Mouse (Mus musculus): ENCODE data around the gene Cemip2.

Gene Cemip2

GRCm38 (mm10) chr19:21778147-21778917 lies at the start of gene Cemip2:
Cemip2 (plus strand) TSS chr19:21778342.
- peak; percentile 77 for DNase-seq (ENCODE audit: low spot score)

DNA sequence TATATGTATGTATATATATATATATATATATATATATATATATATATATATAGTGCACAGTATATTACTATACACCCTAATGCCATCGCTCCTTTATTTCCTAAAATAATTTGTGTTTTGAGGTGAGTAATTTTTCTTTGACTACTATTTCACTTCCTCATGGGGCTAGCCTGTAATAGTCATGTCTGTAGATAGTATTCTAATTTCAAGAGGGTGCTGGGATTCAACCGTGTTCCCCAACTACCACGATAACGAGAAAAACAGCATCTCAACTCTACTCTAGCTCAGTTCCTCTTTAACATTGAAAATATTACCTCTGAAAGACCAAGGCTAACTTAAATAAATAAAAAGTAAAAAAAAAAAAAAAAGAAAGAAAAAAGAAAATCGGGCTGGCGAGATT lies 49.8 kb upstream of the Cemip2 start:
- no peak for DNase-seq (ENCODE audit: low spot score)

GRCm38 (mm10) chr19:21731887-21732286 lies 46.3 kb upstream of the Cemip2 start:
- no peak for DNase-seq (ENCODE audit: low spot score)

- no peak for DNase-seq (ENCODE audit: low spot score)
These were observed 45.0 kb upstream of the Cemip2 start for GRCm38 (mm10) chr19:21733176-21733575.

GRCm38 (mm10) chr19:21734112-21734511 lies 44.0 kb upstream of the Cemip2 start:
- no peak for DNase-seq (ENCODE audit: low spot score)

- no peak for DNase-seq (ENCODE audit: low spot score)
These were observed 40.7 kb upstream of the Cemip2 start for GRCm38 (mm10) chr19:21737446-21737845.

DNA sequence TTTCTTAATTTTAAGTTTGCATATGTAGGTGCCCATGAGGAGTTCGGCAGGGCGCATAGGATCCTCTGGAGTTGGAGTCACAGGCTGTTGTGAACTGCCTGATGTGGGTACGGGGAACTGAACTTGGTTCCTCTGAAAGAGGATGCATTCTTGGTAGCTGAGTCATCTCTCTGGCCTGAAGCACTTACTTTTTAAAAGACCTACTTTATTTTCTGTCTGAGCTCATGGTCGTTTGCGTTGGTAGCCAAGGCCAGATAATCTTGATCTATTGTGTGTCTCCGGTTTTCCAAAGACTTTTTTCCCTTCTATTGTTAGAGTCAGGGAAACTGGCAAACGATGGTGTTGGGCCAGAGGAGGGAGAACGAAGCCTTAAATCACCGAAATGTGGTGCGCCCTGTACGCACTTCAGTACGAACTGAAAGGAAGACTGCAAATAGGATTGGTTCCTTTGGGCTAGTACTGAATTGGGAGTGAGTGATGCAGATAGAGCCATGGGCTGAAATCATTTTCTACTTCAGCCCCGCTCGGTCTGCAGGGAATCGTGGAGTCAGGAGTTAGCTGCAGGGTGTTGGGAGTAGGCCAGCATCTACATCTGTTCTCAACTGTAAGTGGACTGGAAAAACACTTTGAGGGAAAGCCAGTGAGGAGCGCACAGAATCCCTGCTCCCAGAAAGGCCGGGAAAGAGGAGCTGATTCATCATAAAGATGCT lies 40.1 kb upstream of the Cemip2 start:
- no peak for DNase-seq (ENCODE audit: low spot score)

DNA sequence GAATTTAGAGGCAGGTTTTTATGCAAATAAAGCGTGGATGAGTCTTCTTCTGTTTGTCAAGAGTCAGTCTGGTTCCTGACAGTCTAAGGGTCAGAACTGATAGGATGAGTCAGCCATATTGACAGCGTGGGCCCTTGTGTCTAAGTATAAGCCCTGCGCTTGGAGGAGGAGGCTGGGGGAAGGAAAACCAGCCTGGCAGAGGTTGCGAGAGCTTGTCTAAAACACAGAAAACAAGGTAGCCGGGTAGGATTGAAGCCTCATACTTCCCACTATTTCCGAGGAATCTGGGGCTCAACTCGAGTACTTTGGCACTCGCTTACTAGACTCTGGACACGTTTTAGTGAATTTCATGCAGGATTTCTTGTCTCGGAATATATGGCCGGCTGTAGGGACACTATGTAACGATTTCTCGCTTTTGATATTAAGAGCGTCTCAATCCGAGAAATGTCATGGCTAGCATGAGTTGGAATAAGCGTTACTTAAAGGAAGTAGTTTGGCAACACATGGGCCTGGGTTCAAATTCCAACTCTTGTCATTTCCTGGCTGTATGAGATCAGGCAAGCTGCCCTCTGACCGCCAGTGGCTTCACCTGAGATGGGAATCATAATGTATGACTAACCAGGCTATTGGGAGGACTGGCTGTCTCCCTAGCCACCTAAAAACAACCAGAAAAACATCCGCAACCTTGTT lies 39.4 kb upstream of the Cemip2 start:
- DNase-seq (ENCODE audit: low spot score) = no peak

GRCm38 (mm10) chr19:21742138-21742537 lies 36.0 kb upstream of the Cemip2 start:
- peak; percentile 47 for DNase-seq (ENCODE audit: low spot score)

GRCm38 (mm10) chr19:21745586-21745985 lies 32.6 kb upstream of the Cemip2 start:
- no peak for DNase-seq (ENCODE audit: low spot score)

DNA sequence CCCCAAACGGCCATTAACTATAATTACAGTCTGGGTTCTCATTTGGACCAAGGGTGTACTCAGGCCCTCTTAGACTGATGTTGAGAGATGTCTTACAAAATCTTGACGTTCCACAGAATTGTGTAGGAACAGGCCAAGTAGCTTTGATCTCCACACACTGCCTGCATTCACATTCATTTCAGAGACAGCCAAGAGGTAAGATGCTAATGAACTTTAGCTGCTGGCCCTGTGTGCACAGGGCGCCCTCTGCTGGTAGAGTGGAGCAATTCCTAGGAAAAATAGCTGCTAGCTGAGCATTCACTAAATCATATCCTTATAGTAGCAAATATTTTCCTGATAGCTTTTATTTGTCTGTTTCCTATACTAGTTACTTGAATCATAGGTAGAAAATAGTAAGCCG lies 30.8 kb upstream of the Cemip2 start:
- DNase-seq (ENCODE audit: low spot score) = peak; percentile 43

GRCm38 (mm10) chr19:21750154-21750553 lies 28.0 kb upstream of the Cemip2 start:
- DNase-seq (ENCODE audit: low spot score) = no peak

DNA sequence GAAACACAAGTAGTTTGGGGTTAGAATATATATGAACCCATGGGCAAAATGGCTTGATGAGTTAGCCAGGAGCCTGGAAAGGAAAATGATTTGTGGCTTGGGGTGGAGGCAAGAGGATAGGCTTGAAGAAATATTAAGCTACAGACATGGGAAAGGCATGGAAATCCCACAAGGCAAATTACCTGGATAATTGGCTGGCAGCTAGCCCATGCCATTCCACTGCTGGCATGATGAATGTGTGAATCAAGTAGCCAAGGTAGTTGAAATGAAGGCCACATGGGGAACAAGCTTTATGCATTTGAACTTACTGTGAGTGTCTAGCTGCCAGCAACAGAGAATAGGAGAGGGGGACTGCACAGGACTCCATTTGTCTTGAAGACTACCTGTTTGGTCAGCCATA lies 16.5 kb upstream of the Cemip2 start:
- no peak for DNase-seq (ENCODE audit: low spot score)

DNA sequence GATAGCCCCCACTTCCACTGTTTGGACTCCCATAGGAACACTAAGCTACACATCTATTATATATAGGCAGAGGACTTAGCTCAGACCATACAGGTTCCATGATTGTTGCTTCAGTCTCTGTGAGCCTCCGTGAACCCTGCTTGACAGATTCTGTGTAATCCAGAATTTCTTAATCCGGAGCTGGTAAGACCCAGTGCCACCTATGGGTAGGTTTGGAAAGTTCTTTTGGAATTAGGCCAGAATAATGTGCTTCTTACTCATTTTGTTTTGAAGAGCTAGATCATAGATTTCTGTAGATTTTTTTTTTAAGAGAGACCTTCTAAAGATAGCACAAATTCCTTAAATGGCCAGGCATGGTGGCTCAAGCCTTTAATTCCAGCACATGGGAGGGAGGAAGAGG lies 14.1 kb upstream of the Cemip2 start:
- DNase-seq (ENCODE audit: low spot score) = no peak

- peak; percentile 60 for DNase-seq (ENCODE audit: low spot score)
These were observed 13.4 kb upstream of the Cemip2 start for GRCm38 (mm10) chr19:21764738-21765137.

- DNase-seq (ENCODE audit: low spot score) = no peak
These were observed 10.6 kb upstream of the Cemip2 start for GRCm38 (mm10) chr19:21767500-21768045.

DNA sequence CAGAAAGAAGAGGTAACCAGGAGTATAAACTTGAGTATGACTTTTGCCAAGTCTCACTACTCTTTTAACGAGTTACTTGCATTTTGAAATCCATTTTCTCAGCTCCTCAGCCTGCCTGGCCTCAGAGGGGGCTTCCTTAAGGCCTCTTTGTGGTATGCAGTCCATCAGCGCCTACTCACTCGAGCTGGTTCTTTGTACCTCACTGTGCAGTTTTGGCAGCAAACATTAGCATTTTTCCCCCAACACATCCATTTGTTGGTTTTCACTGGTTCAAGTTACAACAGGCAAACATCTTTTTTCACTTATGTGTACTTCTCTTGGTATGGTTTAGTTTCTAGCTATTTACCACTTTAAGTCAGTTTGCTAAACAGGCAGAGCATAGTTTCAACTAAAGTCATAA lies 8.3 kb upstream of the Cemip2 start:
- no peak for DNase-seq (ENCODE audit: low spot score)

DNA sequence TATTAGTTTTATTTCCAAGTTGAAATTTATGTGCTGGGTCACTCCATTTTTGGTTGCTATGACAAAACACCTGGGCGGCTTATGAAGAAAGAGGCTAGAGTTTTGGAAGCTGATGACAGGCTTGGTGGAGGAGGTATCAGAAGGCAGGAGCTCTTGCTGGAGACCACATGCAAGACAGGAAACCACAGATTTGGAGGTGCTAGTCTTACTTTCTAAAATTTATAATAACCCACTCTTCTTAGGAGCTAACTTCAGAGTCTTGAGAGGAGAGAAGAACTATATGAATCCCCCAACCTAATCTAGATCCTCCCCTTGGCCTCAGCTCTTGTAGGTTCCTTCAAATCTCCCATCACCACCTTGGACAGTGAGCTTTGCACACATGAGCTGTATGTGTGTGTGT lies 6.6 kb upstream of the Cemip2 start:
- DNase-seq (ENCODE audit: low spot score) = no peak

- no peak for DNase-seq (ENCODE audit: low spot score)
These were observed 4.5 kb upstream of the Cemip2 start for GRCm38 (mm10) chr19:21773621-21774020.

DNA sequence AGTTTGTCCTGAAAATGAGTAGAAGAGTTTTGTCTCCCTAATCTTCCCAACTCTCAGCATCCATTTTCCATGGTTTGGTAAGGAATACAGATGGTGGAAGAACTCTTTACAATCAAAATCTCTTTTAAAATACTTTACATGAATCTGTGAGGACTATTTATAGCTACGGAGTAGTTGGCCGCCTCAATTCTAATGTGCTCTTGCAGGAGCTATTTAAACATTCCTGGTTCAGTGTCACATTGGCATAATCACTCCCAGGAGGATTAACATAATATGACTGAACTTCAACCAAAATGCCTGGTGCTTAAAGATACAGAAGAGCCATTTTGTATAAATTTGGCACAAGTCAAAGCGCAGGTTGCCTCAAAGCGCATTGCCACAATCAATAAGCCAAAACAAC lies 2.5 kb upstream of the Cemip2 start:
- DNase-seq (ENCODE audit: low spot score) = no peak

DNA sequence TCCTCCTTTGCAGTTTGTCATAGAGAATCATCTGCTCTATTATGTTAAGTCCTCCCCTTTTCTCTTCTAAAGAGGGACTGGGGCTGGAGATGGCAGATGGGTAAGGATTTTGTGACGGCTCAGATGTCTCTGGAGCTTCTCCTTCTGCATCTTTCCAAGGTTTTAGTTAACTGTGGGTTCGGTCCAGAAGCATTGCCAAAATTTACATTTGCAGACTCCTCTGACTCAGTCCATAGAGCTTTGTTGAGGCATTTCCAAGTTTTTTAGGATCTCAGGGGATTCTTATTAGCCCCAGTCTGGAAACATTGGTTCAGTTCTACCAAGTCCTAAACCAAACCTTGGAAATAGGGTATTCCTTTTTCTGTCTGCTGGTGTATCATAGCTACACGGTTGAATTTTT lies 1.5 kb upstream of the Cemip2 start:
- DNase-seq (ENCODE audit: low spot score) = no peak

- no peak for DNase-seq (ENCODE audit: low spot score)
These were observed 891 bp upstream of the Cemip2 start for GRCm38 (mm10) chr19:21777171-21777731.
